ENCODE assay signal across 21 mouse cellular contexts in the genomic region with DNA sequence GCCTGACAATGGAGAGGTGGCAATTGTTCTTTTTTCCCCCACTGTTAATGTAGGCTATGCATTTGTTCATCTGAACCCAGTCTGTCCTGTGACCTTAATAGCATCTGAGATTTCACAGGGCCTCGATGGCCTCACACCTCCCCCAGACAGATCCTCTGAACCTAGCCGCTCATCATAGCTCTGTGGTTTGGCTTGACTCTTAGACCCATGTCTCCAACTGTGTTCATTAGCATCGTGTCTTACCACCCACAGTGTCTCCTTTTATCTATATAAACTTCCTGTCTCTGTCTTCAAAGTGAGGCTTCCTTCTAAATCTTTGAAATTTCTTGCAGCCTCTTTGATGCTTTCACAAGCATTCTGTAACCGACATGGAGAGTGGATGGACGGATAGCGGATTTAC.
"Had no signal": no experiment of that assay in that cellular context is flagged by ENCODE, and none has a peak within 500 bp of the region (broad histone marks: within the 10 kb centered on the region; RNA-seq: fewer than 3 reads in every experiment).

No protein-coding gene starts in this region.

- H3K27ac ChIP-seq: intestine, embryonic 15.5 days; kidney, embryonic 15.5 days; layer of hippocampus, adult 2 months; limb, embryonic 10.5 days; limb, embryonic 13.5 days; liver, embryonic 12.5 days; liver, embryonic 15.5 days; midbrain, embryonic 12.5 days; midbrain, embryonic 15.5 days; neural tube, embryonic 12.5 days; neural tube, embryonic 15.5 days; stomach, postnatal 0 days had no signal

- H3K27me3 ChIP-seq: intestine, embryonic 15.5 days; kidney, embryonic 15.5 days; limb, embryonic 13.5 days; liver, embryonic 12.5 days; liver, embryonic 15.5 days; midbrain, embryonic 12.5 days; midbrain, embryonic 15.5 days; neural tube, embryonic 12.5 days; neural tube, embryonic 15.5 days had no signal

- H3K4me2 ChIP-seq: intestine, embryonic 15.5 days; kidney, embryonic 15.5 days; limb, embryonic 13.5 days; liver, embryonic 12.5 days; liver, embryonic 15.5 days; midbrain, embryonic 12.5 days; midbrain, embryonic 15.5 days; neural tube, embryonic 12.5 days; neural tube, embryonic 15.5 days had no signal

- DNase-seq: kidney, adult 11 months; kidney, adult 8-10 months; kidney, postnatal 14 days; layer of hippocampus, adult 9-11 months; liver; lung, adult 2 months; lung, postnatal 14 days; lung, postnatal 4 days; thymus, postnatal 25 days had no signal

- H3K4me1 ChIP-seq: intestine, embryonic 15.5 days; kidney, embryonic 15.5 days; limb, embryonic 10.5 days; limb, embryonic 13.5 days; liver, embryonic 12.5 days; liver, embryonic 15.5 days; midbrain, embryonic 12.5 days; midbrain, embryonic 15.5 days; neural tube, embryonic 12.5 days; neural tube, embryonic 15.5 days had no signal

- ATAC-seq: intestine, embryonic 15.5 days; liver, embryonic 12.5 days; midbrain, embryonic 15.5 days had no signal

- H3K9me3 ChIP-seq: intestine, embryonic 15.5 days; kidney, embryonic 15.5 days; limb, embryonic 10.5 days; limb, embryonic 13.5 days; liver, embryonic 12.5 days; liver, embryonic 15.5 days; midbrain, embryonic 12.5 days; midbrain, embryonic 15.5 days; neural tube, embryonic 12.5 days; neural tube, embryonic 15.5 days had no signal

- H3K36me3 ChIP-seq: intestine, embryonic 15.5 days; kidney, embryonic 15.5 days; limb, embryonic 10.5 days; limb, embryonic 13.5 days; liver, embryonic 12.5 days; liver, embryonic 15.5 days; midbrain, embryonic 12.5 days; midbrain, embryonic 15.5 days; neural tube, embryonic 12.5 days; neural tube, embryonic 15.5 days had no signal

- H3K9ac ChIP-seq: intestine, embryonic 15.5 days; kidney, embryonic 15.5 days; limb, embryonic 13.5 days; liver, embryonic 12.5 days; liver, embryonic 15.5 days; midbrain, embryonic 12.5 days; midbrain, embryonic 15.5 days; neural tube, embryonic 12.5 days; neural tube, embryonic 15.5 days had no signal

- H3K4me3 ChIP-seq: intestine, embryonic 15.5 days; kidney, embryonic 15.5 days; layer of hippocampus, adult 2 months; limb, embryonic 10.5 days; limb, embryonic 13.5 days; liver, embryonic 12.5 days; liver, embryonic 15.5 days; midbrain, embryonic 12.5 days; midbrain, embryonic 15.5 days; neural tube, embryonic 12.5 days; neural tube, embryonic 15.5 days had no signal
